Mouse (Mus musculus): ENCODE measurements at regions not wholly inside any gene's neighbourhood (a gene's known extent, or its start where the extent isn't known, plus 50 kb on each side); places are given as distances from the start of the nearest gene placed in this dataset.

GRCm38 (mm10) chr3:52729731-52730130, 287.3 kb downstream of the Cog6 start:
- TF ChIP-seq EP300 (IDR thresholded peaks at IDR 0.05; ENCODE audit: low read depth) (no peak), CTCF (IDR thresholded peaks at IDR 0.05; ENCODE audit: low read depth) (no peak)
